Mouse (Mus musculus): ENCODE results near the gene H2al1h. TPM values are rescaled to one million over a fixed set of nuclear protein-coding genes. Genes with fewer than 3 reads are reported as not detected.
"Not testable (repeated sequence)": the region's sequence is repeated elsewhere in the genome, so short reads cannot be mapped to it uniquely, and the experiment has no call there.

Gene H2al1h
- polyA plus RNA-seq, 1 experiment from 2014 or later, result not detected

- 70% methylated on average over 2 of the region's 6 CpGs for WGBS
- not testable (repeated sequence) for H3K9ac ChIP-seq (replicated peaks; ENCODE audit: low read length); H3K36me3 ChIP-seq (replicated peaks; ENCODE audit: control insufficient read depth, insufficient read depth, low read depth, low read length); H3K4me2 ChIP-seq (ENCODE audit: low read depth, low read length); DNase-seq (ENCODE audit: low spot score); H3K27me3 ChIP-seq (ENCODE audit: control insufficient read depth, insufficient read depth, low read length); ATAC-seq (replicated peaks; ENCODE audit: insufficient number of reproducible peaks, low FRiP score, low TSS enrichment, low read depth); H3K27ac ChIP-seq (replicated peaks; ENCODE audit: low read depth, low read length); H3K4me1 ChIP-seq (ENCODE audit: control insufficient read depth, insufficient read depth, low read length); H3K9me3 ChIP-seq (replicated peaks; ENCODE audit: control insufficient read depth, low read length); H3K4me3 ChIP-seq (ENCODE audit: low read depth, low read length)
Measured at GRCm38 (mm10) chrX:11305355-11305754, 15.9 kb upstream of the H2al1h start, which contains the start of gene H2al1c. Gene H2al1c (plus strand): TSS chrX:11305655.

GRCm38 (mm10) chrX:11308524-11308923, 12.8 kb upstream of the H2al1h start, which contains the start of gene H2al1d:
Gene H2al1d (plus strand): TSS chrX:11308824.
- not testable (repeated sequence) for H3K4me3 ChIP-seq (ENCODE audit: low read depth, low read length); H3K9ac ChIP-seq (replicated peaks; ENCODE audit: low read length); ATAC-seq (replicated peaks; ENCODE audit: insufficient number of reproducible peaks, low FRiP score, low TSS enrichment, low read depth); H3K4me2 ChIP-seq (ENCODE audit: low read depth, low read length); H3K27me3 ChIP-seq (ENCODE audit: control insufficient read depth, insufficient read depth, low read length); DNase-seq (ENCODE audit: low spot score); H3K36me3 ChIP-seq (replicated peaks; ENCODE audit: control insufficient read depth, insufficient read depth, low read depth, low read length); H3K9me3 ChIP-seq (replicated peaks; ENCODE audit: control insufficient read depth, low read length); H3K27ac ChIP-seq (replicated peaks; ENCODE audit: low read depth, low read length); H3K4me1 ChIP-seq (ENCODE audit: control insufficient read depth, insufficient read depth, low read length)
- WGBS, result no CpG with 5 or more reads among the region's 6 CpGs

GRCm38 (mm10) chrX:11311634-11312033, 9.7 kb upstream of the H2al1h start, which contains the start of gene H2al1e:
Gene H2al1e (plus strand): TSS chrX:11311934.
- not testable (repeated sequence) for DNase-seq (ENCODE audit: low spot score); H3K27me3 ChIP-seq (ENCODE audit: control insufficient read depth, insufficient read depth, low read length); ATAC-seq (replicated peaks; ENCODE audit: insufficient number of reproducible peaks, low FRiP score, low TSS enrichment, low read depth); H3K4me2 ChIP-seq (ENCODE audit: low read depth, low read length); H3K9ac ChIP-seq (replicated peaks; ENCODE audit: low read length); H3K4me3 ChIP-seq (ENCODE audit: low read depth, low read length); H3K36me3 ChIP-seq (replicated peaks; ENCODE audit: control insufficient read depth, insufficient read depth, low read depth, low read length); H3K4me1 ChIP-seq (ENCODE audit: control insufficient read depth, insufficient read depth, low read length); H3K27ac ChIP-seq (replicated peaks; ENCODE audit: low read depth, low read length); H3K9me3 ChIP-seq (replicated peaks; ENCODE audit: control insufficient read depth, low read length)
- WGBS, result no CpG with 5 or more reads among the region's 3 CpGs

GRCm38 (mm10) chrX:11314858-11315257, 6.4 kb upstream of the H2al1h start, which contains the start of gene H2al1f:
Gene H2al1f (plus strand): TSS chrX:11315158.
- not testable (repeated sequence) for ATAC-seq (replicated peaks; ENCODE audit: insufficient number of reproducible peaks, low FRiP score, low TSS enrichment, low read depth); H3K27me3 ChIP-seq (ENCODE audit: control insufficient read depth, insufficient read depth, low read length); H3K9ac ChIP-seq (replicated peaks; ENCODE audit: low read length); H3K9me3 ChIP-seq (replicated peaks; ENCODE audit: control insufficient read depth, low read length); H3K4me2 ChIP-seq (ENCODE audit: low read depth, low read length); H3K36me3 ChIP-seq (replicated peaks; ENCODE audit: control insufficient read depth, insufficient read depth, low read depth, low read length); H3K27ac ChIP-seq (replicated peaks; ENCODE audit: low read depth, low read length); DNase-seq (ENCODE audit: low spot score); H3K4me3 ChIP-seq (ENCODE audit: low read depth, low read length); H3K4me1 ChIP-seq (ENCODE audit: control insufficient read depth, insufficient read depth, low read length)
- WGBS, result no CpG with 5 or more reads among the region's 6 CpGs

- not testable (repeated sequence) for H3K36me3 ChIP-seq (replicated peaks; ENCODE audit: control insufficient read depth, insufficient read depth, low read depth, low read length); H3K27ac ChIP-seq (replicated peaks; ENCODE audit: low read depth, low read length); H3K9me3 ChIP-seq (replicated peaks; ENCODE audit: control insufficient read depth, low read length); ATAC-seq (replicated peaks; ENCODE audit: insufficient number of reproducible peaks, low FRiP score, low TSS enrichment, low read depth); DNase-seq (ENCODE audit: low spot score); H3K4me3 ChIP-seq (ENCODE audit: low read depth, low read length); H3K9ac ChIP-seq (replicated peaks; ENCODE audit: low read length); H3K4me1 ChIP-seq (ENCODE audit: control insufficient read depth, insufficient read depth, low read length); H3K27me3 ChIP-seq (ENCODE audit: control insufficient read depth, insufficient read depth, low read length); H3K4me2 ChIP-seq (ENCODE audit: low read depth, low read length)
- WGBS, result no CpG with 5 or more reads among the region's 3 CpGs
Measured at GRCm38 (mm10) chrX:11317956-11318355, 3.3 kb upstream of the H2al1h start, which contains the start of gene H2al1g. Gene H2al1g (plus strand): TSS chrX:11318256.

GRCm38 (mm10) chrX:11324359-11324758, 3.1 kb downstream of the H2al1h start, which contains the start of gene H2al1i:
Gene H2al1i (plus strand): TSS chrX:11324659.
- DNase-seq (ENCODE audit: low spot score); H3K27me3 ChIP-seq (ENCODE audit: control insufficient read depth, insufficient read depth, low read length); H3K27ac ChIP-seq (replicated peaks; ENCODE audit: low read depth, low read length); H3K36me3 ChIP-seq (replicated peaks; ENCODE audit: control insufficient read depth, insufficient read depth, low read depth, low read length); H3K4me1 ChIP-seq (ENCODE audit: control insufficient read depth, insufficient read depth, low read length); ATAC-seq (replicated peaks; ENCODE audit: insufficient number of reproducible peaks, low FRiP score, low TSS enrichment, low read depth); H3K9me3 ChIP-seq (replicated peaks; ENCODE audit: control insufficient read depth, low read length); H3K4me2 ChIP-seq (ENCODE audit: low read depth, low read length); H3K9ac ChIP-seq (replicated peaks; ENCODE audit: low read length); H3K4me3 ChIP-seq (ENCODE audit: low read depth, low read length): not testable (repeated sequence)
- WGBS, result 94% methylated on average over 2 of the region's 5 CpGs

- H3K27me3 ChIP-seq (ENCODE audit: control insufficient read depth, insufficient read depth, low read length); H3K4me3 ChIP-seq (ENCODE audit: low read depth, low read length): not testable (repeated sequence)
Measured at GRCm38 (mm10) chrX:11327522-11327921, 6.2 kb downstream of the H2al1h start, which contains the start of gene H2al1j. Gene H2al1j (plus strand): TSS chrX:11327822.

GRCm38 (mm10) chrX:11345762-11346161, 24.5 kb downstream of the H2al1h start:
- Histone ChIP-seq H3K4me2 (ENCODE audit: low read depth, low read length) (no peak overlapping the region), H3K36me3 (replicated peaks; ENCODE audit: control insufficient read depth, insufficient read depth, low read depth, low read length) (no peaks in the 10 kb centered on the region), H3K9me3 (replicated peaks; ENCODE audit: control insufficient read depth, low read length) (no peaks in the 10 kb centered on the region), H3K9ac (replicated peaks; ENCODE audit: low read length) (no peak overlapping the region), H3K4me1 (ENCODE audit: control insufficient read depth, insufficient read depth, low read length) (no peaks in the 10 kb centered on the region), H3K4me3 (ENCODE audit: low read depth, low read length) (no peak overlapping the region), H3K27me3 (ENCODE audit: control insufficient read depth, insufficient read depth, low read length) (no peaks in the 10 kb centered on the region), H3K27ac (replicated peaks; ENCODE audit: low read depth, low read length) (no peak overlapping the region)
- WGBS, result 34% methylated on average over 9 of the region's 9 CpGs
- ATAC-seq (replicated peaks; ENCODE audit: insufficient number of reproducible peaks, low FRiP score, low TSS enrichment, low read depth), result no peak
- DNase-seq (ENCODE audit: low spot score), result peak; percentile 80

More at GRCm38 (mm10) chrX:11327522-11327921, 6.2 kb downstream of the H2al1h start, which contains the start of gene H2al1j:
- not testable (repeated sequence) for H3K27ac ChIP-seq (replicated peaks; ENCODE audit: low read depth, low read length); H3K4me2 ChIP-seq (ENCODE audit: low read depth, low read length); H3K36me3 ChIP-seq (replicated peaks; ENCODE audit: control insufficient read depth, insufficient read depth, low read depth, low read length); H3K9me3 ChIP-seq (replicated peaks; ENCODE audit: control insufficient read depth, low read length); ATAC-seq (replicated peaks; ENCODE audit: insufficient number of reproducible peaks, low FRiP score, low TSS enrichment, low read depth); H3K9ac ChIP-seq (replicated peaks; ENCODE audit: low read length); H3K4me1 ChIP-seq (ENCODE audit: control insufficient read depth, insufficient read depth, low read length); DNase-seq (ENCODE audit: low spot score)
- WGBS, result 98% methylated on average over 2 of the region's 2 CpGs
